Mouse (Mus musculus) urinary bladder, postnatal 4 days (tissue): ENCODE data around the gene Cpne1.
"Not testable (repeated sequence)": the region's sequence is repeated elsewhere in the genome, so short reads cannot be mapped to it uniquely, and the experiment has no call there.

Source experiments
- DNase-seq, 2 experiments: peaks; one replicate each; pipeline ENCODE4 v3.0.0; 2021 to 2022; ENCODE audit warnings: low spot score in 2 of 2

Cpne1 gene

DNA sequence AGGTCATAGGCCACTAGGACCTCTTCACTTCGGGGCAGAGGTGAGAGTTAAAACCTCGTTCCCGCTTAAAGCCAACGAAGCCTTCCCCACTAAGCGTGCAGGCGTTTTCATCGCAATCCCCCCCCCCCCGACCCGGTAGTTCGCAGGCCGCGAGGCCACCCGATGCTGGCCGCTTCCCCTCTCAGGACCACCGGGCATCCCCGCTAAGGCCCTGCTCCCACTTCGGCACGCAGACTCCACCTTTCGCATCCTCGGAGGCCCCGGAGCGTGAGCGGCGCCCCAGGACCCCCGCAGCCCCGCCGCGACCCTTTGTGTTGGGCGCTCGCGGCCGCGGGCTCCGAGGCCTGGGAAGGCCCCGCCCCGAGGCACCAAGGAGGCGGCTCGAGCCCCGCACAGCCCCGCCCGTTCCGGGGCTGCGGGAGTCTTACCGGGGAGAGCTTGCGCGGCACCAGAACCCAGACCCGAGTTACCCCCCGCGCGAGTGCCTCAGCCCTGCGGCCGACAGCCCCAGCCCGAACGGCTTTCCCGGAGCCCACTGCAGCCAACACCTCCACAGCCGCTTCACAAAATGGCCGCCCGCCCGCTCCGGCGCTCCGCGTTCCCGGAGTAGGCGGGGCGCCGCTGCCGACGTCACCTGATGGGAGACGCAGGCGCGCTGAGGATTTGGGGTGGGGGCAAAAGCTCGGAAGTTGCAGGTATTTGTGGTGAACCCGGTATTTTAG is at the start of gene Cpne1, which contains the start of gene Rbm12:
Gene Cpne1 (minus strand): TSS at position 608 of the 722 bp plus-strand sequence.
Gene Rbm12 (minus strand): TSS at position 621 of the 722 bp plus-strand sequence.
- peak; percentile 90 to 94 for DNase-seq

DNA sequence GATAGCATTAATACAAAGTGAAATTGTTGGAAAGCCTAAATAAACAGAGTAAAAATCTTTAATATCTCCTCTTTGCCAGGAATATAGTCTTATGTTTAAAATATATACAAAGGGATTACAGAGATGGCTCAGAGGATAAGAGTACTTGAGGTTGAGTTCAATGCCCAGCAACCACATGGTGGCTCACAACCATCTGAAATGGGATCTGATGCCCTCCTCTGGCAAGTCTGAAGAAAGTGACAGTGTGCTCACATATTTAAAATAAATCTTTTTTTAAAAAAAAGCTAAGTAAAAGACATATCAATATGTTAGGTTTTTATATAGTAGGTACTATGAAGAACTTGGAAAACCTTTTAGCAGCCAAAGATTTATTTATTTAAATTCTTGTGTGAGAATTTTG is 39.8 kb upstream of the Cpne1 start:
- no peak for DNase-seq

DNA sequence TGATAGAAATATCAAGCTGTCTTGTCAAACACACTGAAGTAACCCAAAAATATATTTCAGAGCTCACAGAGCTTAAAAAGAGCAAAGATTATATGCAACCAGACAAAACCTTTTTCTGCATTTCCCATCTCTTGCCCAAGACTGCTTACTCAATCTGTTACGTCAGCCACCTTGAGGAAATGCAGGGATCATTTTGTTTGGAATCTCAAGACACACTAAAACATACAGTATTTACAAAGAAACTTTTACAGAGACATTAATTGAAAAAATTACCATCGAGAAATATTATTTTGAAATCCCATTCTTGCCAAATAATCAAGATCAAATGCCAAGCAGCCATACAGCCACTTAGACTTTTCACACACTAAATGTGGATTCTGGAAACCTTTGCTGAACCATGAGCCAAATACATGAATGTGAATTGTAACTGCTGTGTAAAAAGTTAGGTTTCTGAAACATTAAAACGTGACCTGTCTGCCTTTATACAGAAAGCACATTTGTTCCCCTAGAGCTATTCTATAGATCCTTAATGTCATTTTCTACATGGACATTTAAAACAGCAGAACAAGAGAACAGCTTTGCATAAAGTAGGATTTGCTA is 35.7 kb upstream of the Cpne1 start:
- DNase-seq: no peak

DNA sequence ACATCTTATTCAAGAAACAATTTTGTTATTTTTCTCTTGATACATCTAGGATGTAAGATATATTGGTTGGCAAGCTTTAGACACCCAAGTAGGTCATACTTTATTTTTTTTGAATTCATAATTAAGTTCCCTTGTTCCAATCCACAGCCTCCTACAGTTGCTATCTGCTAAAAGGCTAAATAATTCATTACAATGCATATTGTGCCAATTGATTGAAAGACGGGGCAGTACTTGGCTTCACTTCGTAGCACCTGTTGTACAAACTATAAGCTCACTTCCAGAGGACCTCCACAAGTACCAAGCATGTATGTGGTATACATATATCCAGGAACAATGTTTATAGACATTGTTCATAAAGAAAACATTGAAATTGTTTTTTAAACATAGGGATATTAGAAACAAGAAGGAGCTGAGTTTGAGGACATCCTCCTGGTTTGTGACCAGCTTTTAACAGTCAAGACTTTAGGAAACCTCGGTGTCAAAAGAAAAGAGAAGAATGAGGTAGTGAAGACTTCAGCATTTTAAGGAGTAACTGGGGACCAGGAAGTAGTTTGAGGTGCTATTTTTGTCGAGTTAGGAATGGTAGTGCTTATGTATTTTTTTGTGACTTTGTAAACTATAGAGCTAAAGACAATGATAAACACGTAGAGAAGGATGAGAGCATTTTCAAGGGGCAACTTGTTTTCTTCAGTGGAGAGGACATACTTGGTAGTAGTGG is 34.7 kb upstream of the Cpne1 start:
- no peak for DNase-seq

DNA sequence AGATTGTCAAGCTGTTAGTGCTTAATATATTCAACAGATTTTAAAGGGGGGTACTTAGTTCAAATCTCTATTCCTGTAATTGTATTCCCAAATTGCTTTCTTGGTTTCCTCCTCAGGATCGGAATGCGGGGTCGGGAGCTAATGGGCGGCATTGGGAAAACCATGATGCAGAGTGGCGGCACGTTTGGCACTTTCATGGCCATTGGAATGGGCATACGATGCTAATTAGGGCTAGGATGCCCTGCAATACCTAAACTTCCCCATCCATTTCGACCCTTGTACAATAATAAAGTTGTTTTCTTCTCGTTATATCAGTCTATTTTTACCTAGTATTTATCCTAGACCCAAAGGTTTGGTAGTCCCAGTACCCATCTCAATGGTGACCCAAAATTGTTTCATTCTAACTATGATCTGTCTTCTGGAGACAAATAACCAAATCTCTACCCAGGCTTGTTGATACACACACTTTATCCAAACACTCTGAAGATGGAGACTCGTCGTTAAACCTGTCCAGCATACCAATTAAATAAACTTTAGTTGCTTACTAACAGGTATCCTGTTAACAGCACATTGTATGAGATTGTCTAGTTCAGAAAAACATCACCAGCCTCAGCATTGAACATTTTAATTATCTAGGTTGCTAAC is 33.8 kb upstream of the Cpne1 start:
- no peak for DNase-seq

DNA sequence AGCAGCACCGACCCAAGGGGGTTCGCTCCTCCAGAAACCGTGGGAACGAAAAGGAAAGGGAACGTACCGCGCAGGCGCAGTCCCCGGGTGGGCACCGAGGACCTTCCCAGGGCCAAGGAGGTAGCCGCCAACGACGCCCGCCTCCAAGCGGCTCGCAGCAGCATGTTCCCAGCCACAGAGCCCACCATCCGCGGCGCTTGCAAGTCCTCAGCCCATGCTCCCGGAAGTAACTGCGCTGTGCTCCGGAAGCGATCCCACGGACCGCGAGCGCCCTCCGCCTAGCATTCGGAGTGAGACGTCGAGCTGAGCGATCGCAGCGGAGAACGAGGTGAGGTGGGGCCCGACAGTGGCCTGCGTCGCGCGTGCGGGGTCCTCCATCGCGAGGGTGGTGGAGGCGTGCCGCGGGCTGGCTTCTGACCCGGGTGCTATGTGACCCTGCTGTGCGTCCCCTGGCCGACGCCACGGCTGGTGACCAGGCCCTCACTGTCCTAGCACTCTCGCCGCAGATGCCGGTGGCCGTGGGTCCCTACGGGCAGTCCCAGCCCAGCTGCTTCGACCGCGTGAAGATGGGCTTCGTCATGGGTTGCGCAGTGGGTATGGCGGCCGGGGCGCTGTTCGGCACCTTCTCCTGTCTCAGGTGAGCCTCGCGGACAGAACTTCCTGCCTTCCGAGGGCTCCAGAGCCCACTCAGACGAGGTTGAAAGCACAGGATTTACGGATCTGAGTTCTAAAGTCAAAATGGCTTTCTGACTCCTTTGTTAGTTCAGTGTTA is 32.4 kb upstream of the Cpne1 start, which contains the start of the genes Romo1 and Nfs1:
Gene Romo1 (plus strand): TSS at position 87 of the 772 bp plus-strand sequence.
Gene Nfs1 (minus strand): TSS at position 234 of the 772 bp plus-strand sequence.
- DNase-seq: peak; percentile 90 to 94

DNA sequence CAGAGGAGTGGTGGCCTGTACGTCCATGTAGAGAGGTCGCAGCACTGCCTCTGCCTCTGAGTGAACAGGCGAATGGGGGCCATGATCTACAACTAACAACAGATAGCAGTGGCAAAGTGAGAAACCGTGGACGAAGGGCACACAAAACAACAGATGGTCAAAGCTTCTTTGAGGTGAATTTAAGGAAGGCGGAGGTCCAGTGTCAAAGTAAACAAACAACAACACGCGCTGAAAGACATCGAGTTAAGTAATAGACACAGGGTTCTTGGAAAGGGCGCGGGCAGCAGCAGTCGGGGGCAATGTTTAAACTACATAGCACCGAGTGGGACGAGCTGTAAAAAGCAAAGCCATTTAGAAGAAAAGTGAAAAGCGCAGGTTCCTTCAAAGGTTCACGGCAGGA is 31.6 kb upstream of the Cpne1 start:
- DNase-seq: no peak

DNA sequence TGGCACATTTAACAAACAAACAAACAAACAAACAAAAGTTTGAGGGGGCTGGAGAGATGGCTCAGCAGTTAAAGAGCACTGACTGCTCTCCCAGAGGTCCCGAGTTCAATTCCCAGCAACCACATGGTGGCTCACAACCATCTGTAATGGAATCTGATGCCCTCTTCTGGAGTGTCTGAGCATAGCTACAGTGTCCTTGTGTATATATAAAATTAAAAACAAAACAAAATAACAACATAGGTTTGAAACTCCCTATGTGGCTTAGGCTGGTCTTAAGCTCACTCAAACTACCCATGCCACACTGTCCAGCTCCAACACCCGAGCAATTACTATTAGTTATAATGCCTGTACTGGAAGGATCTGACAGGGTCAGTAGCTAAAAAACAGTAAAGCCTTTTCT is 31.1 kb upstream of the Cpne1 start:
- DNase-seq: no peak

DNA sequence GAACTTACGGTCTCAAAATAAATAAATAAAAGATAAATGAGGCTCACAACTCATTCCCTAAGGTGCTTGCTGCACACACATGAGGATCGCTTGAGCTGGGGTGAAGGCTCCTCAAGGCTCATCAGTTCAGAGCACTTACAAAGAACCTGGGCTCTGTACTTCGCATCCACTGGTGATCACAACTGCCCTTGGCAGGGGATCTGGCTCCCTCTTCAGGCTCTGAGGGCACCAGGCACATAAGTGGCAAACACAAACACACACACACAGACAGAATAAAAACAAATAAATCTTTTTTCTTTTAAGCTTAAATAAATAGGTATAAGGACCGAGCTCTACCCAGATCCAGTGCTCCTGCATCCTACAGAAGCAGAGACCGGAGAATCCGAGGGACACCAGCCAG is 23.9 kb upstream of the Cpne1 start:
- DNase-seq: no peak

DNA sequence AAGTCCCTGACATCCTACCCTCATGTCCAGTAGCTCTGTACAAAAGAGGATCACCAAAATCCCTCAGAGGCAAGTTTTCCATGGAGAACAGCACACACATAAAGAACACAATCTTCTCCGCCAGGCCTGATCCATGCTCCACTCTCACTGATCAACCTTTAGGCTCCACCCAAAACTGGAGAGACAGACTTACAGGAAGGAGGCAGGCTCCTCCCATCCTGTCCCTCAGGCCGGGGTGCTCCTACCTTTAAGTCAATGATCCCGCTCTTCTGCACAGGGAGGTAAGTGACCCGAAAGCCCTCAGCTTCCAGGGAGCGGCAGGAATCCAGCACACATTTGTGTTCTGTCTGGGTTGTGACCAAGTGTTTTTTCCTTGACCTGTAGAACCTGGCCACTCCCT is 22.4 kb upstream of the Cpne1 start:
- no peak for DNase-seq

DNA sequence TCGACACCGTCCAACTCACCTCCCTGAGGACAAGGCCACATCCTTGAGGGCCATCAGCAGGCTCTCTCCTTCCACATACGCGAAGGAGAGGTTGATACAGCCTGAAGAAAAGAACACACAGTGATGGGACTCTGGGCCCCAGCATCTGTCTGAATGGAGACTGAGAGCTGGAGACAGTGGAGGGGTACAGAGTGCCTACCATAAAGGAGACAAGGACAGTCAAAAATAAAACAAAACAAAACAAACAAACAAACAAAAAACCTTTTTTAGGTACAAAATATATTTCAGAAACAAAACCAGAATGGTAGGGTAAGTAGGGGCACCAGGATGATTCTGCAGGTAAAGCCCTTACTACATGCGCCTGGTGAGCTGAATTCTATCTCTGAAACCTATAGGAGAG is 15.2 kb upstream of the Cpne1 start, which contains the start of gene Gm28036:
Gene Gm28036 (minus strand): TSS at position 101 of the 400 bp plus-strand sequence.
- DNase-seq: no peak

DNA sequence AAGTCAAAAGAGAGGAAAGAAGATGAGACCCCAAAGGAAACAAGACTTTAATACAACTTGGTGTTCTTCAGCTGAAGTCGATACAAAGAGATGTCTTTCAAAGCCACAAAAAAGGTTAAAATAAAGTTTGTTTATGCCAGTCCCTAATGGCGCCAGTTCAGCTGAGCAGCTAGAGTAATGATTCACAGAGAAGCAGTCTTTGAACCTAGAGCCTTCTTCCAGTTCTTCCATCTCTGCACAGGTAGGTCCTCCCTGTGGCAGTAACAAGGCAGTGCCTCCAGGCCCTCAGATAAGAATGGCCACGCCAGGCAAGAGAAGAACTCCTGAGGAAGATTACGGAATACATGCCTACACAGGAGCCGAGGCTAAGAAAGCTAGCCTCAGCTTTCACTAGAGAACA is 12.0 kb upstream of the Cpne1 start:
- DNase-seq: no peak

DNA sequence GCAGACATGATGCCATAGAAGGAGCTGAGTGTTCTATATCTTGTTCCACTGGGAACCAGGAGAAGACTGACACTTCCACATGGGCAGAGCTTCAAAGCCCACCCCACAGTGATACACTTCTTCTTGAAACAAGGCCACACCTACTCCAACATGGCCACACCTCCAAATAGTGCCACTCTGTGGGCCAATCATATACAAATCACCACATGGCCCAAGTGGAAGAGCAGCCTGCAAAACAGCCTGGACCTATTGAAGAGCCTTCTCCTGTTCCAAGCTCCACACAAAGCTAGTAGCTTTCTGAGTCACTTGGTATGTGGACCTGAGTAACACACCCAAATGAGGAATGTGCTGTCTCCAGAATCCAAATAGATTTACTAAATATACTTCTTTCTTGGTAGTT is 7.8 kb upstream of the Cpne1 start:
- no peak for DNase-seq

DNA sequence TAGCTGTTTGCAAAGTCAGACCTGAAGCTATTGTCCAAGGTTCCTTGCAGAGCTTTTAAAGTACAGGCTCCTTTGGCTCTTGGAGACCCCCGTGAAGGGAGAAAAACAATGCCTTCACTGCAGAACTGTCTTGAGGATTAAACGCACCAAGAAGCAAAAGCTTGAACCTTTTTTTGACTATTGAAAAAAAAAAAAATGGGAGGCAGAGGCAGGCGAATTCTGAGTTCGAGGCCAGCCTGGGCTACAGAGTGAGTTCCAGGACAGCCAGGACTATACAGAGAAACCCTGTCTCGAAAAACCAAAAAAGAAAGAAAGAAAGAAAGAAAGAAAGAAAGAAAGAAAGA is 287 bp upstream of the Cpne1 start:
- DNase-seq: not testable (repeated sequence)

DNA sequence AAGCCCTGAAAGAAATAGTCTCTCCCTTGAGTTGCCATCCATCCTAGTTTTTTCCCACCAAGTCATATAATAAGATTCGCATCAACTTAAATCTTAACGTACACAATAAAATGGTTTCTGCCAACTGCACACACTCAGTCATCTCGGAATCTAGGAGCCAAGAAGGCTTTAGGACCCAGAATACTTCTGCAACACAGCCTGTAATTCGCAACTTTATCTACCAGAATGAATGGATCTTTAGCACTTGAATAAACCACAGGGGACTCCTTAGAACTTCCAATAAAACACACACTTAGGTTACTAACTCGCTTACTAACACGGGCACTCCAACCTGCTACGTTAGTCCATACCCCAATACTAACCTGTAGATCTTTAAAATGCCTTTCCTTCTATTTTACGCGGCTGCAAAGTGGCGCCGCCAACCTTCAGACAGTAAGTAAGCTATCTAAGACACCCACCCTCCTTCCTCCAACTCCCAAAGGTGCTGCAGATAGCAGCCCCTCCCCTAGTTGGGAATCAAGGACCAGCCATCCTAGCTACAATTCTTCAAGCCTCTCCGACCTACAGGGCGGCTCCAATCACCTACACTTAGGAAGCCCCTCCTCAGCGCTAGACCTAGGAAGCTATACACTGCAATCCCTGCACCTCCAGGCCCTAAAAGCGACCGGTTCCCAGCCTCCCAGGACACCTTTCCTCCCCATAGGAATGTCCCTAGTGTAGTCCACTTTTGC is 973 bp downstream of the Cpne1 start:
- no peak for DNase-seq

DNA sequence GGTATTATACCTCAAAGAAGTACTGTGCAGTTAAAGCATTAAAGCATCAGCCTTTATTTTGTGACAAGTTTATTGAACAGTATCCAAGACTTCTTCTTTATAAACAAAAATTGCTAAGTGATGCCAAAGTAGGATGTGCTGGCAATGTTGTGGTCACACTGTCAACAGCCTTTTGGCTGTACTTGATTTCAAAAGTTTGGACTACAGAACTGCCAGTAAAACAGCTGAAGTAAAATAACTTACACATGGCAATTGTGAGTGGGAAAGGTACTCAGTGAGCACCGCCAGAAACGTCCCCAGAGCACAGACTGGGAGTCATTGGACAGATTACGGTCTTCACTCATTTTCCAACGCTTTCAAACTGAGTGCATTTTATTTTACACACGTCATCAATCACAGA is 19.8 kb downstream of the Cpne1 start:
- DNase-seq: no peak

DNA sequence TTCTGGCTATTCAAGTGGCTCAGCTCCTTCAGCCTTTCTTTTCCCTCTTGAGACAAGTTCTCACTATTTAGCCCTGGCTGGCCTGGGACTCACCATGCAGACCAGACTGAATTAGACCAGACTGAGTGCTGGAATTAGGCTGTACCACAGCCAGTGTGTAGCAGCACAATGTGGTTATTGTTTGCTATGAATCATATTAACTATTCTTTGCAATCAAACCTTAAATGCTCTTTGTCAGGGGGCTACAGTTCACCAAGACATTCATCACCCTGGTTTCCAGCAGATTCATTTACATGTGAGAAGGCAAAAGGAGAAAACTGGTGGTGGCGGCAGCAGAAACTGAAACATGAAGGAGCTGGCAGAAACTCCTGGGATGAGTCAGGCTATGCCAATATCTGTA is 22.0 kb downstream of the Cpne1 start:
- no peak for DNase-seq

DNA sequence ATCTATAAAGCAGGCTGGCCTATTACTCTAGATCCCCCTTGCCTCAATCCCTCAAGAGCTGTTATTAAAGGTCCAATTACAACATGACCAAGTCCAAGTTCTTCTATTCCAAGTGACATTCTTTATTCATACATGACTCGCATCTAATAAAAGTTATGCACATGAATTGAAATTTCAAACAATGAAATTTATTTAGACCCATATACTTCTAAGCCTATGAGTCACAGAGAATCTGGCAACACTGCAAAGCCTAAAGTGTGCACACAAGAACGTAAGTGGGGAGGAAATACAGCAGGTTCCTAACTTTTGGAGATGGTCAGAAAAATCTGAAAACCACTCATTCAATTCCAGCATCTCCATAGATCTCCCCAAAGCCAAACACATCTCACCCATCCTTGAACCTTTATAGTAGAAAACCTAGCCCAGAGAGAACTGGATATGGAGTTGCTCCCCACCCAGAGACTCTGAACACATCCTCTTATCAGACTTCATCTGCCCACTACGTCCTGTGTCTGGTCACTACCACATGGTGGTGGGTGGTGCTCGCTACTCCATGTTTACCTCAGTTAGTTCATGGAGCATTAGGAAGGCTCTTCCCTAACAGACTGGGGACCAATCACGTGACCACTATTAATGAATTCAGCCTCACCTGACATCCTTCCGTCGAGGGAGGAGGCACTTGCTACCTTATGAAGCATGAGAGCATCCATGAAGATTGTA is 24.2 kb downstream of the Cpne1 start:
- DNase-seq: no peak

DNA sequence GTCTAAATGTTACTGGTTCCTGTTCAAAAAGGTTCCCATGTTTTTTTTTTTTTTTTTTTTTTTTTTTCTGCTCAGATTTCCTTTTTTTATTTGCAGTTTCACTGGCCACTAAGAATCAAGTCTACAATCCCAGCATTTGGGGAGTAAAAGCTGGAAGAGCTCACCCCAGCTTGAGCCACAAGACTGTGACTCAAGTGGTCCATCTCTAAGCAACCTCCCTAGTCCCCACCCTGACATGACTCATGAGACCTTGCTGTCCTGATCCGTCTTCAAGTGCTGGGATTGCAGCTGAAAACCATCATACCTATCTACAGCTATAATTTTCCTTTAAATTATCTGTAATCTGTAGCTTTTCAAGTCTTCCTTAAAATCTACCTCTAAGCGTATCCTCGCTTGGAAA is 27.2 kb downstream of the Cpne1 start:
- no peak for DNase-seq

DNA sequence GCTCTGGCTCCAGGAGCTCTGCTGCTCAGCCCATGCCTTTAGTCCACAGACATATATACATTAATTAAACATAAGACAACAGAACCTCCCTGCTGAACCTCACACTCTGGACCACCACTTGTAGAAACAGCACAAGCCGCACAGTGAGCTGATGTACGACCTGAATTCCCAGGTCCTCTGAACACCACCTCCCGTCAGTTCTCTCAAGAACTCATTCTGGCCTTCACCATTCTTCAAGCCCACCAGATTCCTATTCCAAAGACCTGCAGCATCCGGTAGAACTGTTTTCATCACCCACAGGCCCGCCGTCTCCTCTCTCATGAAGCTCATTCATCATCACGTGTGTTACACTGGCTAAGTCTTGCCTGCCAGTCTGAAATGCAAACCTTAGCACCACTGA is 31.4 kb downstream of the Cpne1 start:
- DNase-seq: no peak
